8 mouse cellular contexts compared by ENCODE assay signal in genomic region chr1:166153351-166154120, GRCm38 (mm10). TPM values are rescaled to one million over a fixed set of nuclear protein-coding genes. Genes with fewer than 3 reads are reported as not detected.
DNase-seq lines count a peak whose midpoint lies in the region; ATAC-seq lines count a peak whose summit lies in the region.

No protein-coding gene starts in this region.

- peaks cover 30% of the 10 kb centered on the region for H3K27me3 ChIP-seq in hindbrain, embryonic 12.5 days

- H3K27ac ChIP-seq in hindbrain, embryonic 12.5 days = no peak overlapping the region

- H3K9me3 ChIP-seq in hindbrain, embryonic 12.5 days (replicated peaks) = no peaks in the 10 kb centered on the region

- H3K4me1 ChIP-seq in hindbrain, embryonic 12.5 days = no peaks in the 10 kb centered on the region; the same call in 1 of the 2 replicates

- DNase-seq in MEL-GATA-1-ER (ENCODE audit: extremely low read depth, low read depth) = peak; percentile 80
- peak; percentile 80 to 87 for DNase-seq in cerebellum, adult 18-20 months
- peak; percentile 87 for DNase-seq in forelimb bud, embryonic 11.5 days (ENCODE audit: low read depth, low spot score)
- DNase-seq in layer of hippocampus, postnatal 36 days = peak; percentile 86 to 87
- DNase-seq in lung, postnatal 4 days = peak; percentile 83 to 91
- peak; percentile 72 for DNase-seq in retina, postnatal 7 days (ENCODE audit: low read depth, low spot score)
- peak; percentile 73 to 89 for DNase-seq in urinary bladder, adult 18-20 months (ENCODE audit: low spot score in 2 of 2)

- ATAC-seq in hindbrain, embryonic 12.5 days (ENCODE audit: low FRiP score) = peak; percentile 49

- H3K4me3 ChIP-seq in hindbrain, embryonic 12.5 days = no peak overlapping the region

- no peaks in the 10 kb centered on the region for H3K36me3 ChIP-seq in hindbrain, embryonic 12.5 days

- H3K4me2 ChIP-seq in hindbrain, embryonic 12.5 days (replicated peaks) = no peak overlapping the region

- 14% methylated on average over 18 of the region's 18 CpGs for WGBS in hindbrain, embryonic 12.5 days

- H3K9ac ChIP-seq in hindbrain, embryonic 12.5 days = no peak overlapping the region

RNA-seq across cellular contexts. Expression of gene Gpa33, which starts 23.5 kb away (rescaled TPM):
- polyA plus RNA-seq in hindbrain, embryonic 12.5 days (2016; fragmentation: Nextera tagmentation; extraction: Ambion mirVana) = 0.12 and 0.26 TPM in 2 replicates
- not detected for total RNA-seq in layer of hippocampus, postnatal 36 days (2021)

RNA-seq across cellular contexts. Expression of gene Dusp27, which starts 25.8 kb away (rescaled TPM):
- polyA plus RNA-seq in hindbrain, embryonic 12.5 days (2016; fragmentation: Nextera tagmentation; extraction: Ambion mirVana) = 3.3 and 5.5 TPM in 2 replicates
- not detected for total RNA-seq in layer of hippocampus, postnatal 36 days (2021)
